Mouse (Mus musculus) kidney, adult 8-10 months (tissue): ENCODE measurements at regions not wholly inside any gene's neighbourhood (a gene's known extent, or its start where the extent isn't known, plus 50 kb on each side); places are given as distances from the start of the nearest gene placed in this dataset.

ENCODE experiments used
- DNase-seq, 2 experiments: peaks; one replicate each; pipeline ENCODE4 v3.0.0; 2022

- no peak for DNase-seq
Measured at GRCm38 (mm10) chr5:27963765-27964164, 107.4 kb upstream of the Insig1 start.

GRCm38 (mm10) chr5:27995186-27995585 is 76.0 kb upstream of the Insig1 start:
- DNase-seq, result peak; percentile 46 to 78

GRCm38 (mm10) chr5:27997751-27998150 is 73.4 kb upstream of the Insig1 start:
- DNase-seq, result no peak

DNA sequence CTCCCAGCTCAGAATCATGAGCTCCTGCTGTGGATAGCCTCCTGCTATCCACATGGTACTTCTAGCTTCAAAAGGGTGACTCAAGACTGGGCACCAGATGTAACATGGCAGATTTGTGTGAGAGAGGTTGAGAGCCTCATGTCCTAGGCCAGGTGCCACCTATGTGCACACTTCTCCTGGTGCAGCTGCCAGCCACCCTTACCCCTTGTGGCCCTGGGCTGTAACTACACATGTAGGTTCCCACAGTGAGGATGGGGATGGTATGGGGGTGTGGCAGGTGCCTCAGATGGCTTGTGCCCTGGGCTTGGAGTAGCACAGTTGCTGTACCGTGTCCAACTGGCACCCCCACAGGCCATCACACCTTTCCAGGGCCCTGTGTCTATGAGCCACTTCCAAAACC is 68.2 kb upstream of the Insig1 start:
- no peak for DNase-seq

DNA sequence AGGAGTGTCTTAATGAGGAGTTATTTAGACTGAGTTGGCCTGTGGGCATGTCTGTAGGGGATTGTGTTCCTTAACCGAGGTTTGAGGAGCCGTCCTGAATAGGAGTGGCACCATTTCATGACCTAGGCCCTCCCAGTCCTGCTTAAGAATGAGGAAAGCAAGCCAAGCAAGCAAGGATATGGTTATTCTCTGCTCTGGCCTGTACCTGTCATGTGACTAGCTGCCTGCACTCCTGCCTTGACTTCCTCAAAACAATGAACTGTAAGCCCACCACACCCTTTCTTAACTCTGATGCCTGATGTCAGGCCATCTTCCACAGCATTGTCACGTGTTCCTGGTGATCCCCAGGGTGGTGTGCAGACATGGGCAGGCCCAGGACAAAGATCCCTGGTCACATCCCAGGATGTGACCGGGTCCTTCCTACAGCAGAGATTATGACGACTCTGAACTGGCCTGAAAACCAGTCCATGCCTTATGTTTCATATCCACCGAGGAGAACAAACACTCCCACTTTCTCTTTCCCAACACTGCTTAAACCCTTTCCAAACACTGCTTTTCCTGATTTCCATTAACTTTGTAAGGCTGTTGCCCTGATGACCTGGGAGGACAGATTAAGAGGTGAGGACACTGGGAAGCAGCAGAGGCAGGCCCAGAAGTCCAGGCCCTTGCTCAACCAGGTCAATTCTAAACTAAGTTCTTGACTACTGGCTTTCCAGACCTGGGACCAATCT is 67.2 kb upstream of the Insig1 start:
- no peak for DNase-seq

GRCm38 (mm10) chr5:28004487-28004827 is 66.7 kb upstream of the Insig1 start:
- DNase-seq, result no peak

DNA sequence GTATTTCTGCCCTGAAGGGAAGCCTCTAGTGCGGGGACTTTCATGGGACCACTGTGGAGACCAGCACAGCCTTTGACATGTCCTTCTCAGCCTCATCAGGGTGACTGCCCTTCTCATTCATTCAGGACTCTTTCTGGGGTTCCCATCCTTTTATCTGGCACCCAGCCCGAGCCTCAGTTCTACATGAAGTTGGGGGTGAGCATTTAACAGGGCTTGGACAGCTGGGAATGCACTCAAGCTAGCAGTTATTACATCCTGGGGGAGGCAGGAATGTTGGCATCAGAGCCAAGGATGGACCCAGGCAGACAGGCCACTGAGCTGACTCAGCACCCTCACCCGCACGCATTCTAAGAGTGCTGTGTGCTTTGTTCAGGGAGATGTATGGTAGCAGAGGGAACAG is 61.8 kb upstream of the Insig1 start:
- DNase-seq, result no peak

- DNase-seq, result no peak
Measured at GRCm38 (mm10) chr5:28009871-28010270, 61.3 kb upstream of the Insig1 start.

GRCm38 (mm10) chr5:28010529-28010928 is 60.6 kb upstream of the Insig1 start:
- no peak for DNase-seq

- no peak for DNase-seq
Measured at GRCm38 (mm10) chr5:28012496-28012895, 58.7 kb upstream of the Insig1 start.

- DNase-seq, result no peak
Measured at GRCm38 (mm10) chr5:28013619-28014273, 57.4 kb upstream of the Insig1 start.

DNA sequence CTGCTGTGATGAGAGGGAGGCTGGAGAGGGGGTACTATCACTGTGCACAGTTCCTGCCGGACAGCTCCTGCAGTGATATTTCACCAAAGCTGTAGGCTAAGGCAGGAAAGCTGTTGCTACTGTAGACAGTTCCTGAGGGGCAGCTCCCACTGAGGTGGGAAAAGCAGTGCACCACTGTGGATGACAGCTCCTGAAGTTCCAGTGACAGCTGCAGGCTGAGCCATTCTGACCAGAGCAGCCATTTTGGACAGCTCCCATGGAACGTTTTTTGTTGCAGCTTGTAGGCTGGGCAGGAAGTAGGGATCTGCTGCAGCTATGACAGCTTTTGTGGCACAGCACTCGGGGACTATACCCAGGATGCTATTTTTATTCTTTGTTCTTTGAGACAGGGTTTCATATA is 51.3 kb upstream of the Insig1 start:
- DNase-seq, result no peak
